Mouse (Mus musculus) CD4-positive, CD25-positive, alpha-beta regulatory T cell (primary cell): ENCODE results near the gene Brcc3. TPM values are rescaled to one million over a fixed set of nuclear protein-coding genes. Genes with fewer than 3 reads are reported as not detected.

Experiments
- polyA plus RNA-seq: library from polyadenylated mRNA; unstranded; fragments of 100-300 nt; shearing (Covaris generic); gene quantifications from one replicate; pipeline ENCODE4 v1.2.1, GENCODE M21; 2017

Brcc3 gene
- polyA plus RNA-seq: 59.1 TPM

DNA sequence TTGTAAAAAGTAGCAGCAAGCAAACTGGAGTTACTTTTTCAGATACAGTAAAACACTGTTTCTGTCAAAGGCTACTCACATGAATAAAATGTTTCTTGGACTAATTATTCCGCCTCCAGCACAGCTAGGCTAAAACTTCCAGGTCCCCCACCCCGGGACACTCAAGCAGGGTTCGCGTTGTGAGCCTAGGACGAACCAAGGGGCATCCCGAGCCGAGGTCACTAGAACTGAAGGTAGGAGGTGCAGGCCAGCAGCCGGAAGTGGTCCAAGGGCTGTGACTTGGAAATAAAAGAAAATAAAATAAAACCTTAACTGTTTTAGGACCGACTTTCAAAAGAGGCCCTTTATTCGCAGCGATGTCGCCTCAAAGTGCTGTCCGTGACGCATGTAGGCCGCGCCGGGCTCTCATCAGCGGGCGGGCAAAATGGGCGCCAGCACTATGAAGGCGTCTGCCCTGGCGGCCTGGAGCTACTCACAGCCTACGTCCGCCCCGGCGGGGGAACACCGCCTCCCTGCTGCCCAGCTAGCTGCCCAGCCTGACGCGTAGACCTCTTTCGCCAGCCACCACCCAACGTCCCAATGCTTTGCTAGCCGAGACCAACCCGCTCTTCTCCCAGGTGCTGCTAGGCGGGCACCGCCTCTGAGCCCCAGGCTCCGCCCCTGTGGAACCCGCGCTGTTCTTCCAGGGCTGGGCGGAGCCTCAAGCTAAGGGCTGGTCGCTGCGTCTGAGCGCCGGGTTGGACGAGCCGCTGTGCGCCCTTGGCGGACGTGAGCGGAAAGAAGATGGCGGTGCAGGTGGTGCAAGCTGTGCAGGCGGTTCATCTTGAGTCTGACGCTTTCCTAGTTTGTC, at the start of gene Brcc3, which contains the start of the genes Cmc4 and Mtcp1:
TSS of gene Brcc3 (plus strand) at position 693 of the 850 bp plus-strand sequence.
TSS of gene Cmc4 (minus strand) at position 649 of the 850 bp plus-strand sequence.
TSS of gene Mtcp1 (minus strand) at position 653 of the 850 bp plus-strand sequence.

DNA sequence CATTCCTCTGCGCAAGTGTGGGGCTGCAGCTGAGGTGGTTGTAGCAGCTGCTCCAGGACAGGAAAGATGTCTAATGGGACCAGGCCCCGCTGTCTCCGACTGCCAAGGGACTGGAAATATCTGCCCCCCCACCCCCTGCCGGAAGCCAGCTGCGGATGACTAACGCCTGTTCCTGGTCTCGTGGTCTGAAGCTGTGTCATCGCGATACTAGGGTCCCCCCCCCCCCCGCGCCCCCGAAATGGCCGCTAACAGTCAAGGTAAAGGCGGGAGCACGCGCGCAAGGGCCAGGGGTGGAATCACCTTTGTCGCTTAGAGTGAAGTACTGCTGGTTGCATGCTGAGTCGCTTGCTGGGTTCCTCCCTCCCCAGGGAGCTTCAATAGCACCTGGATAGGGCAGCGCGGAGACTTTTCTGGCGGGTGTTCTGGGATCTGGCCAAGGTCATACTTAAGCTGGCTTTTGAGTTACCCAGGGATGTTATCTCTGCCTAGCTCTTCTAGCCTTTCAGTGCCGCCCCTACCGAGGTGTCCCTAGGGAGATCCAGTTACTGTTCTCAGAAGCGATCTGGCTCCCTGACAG, 34.1 kb upstream of the Brcc3 start, which contains the start of the genes Fundc2 and F8:
TSS of gene Fundc2 (plus strand) at position 205 of the 577 bp plus-strand sequence.
TSS of gene F8 (minus strand) at position 421 of the 577 bp plus-strand sequence.

Other genes with a start within 250 kb of the Brcc3 start
- gene Fundc2, start 34.2 kb upstream of the Brcc3 start, polyA plus RNA-seq: 55.0 TPM
- 0.49 TPM for gene F8, start 34.0 kb upstream of the Brcc3 start, polyA plus RNA-seq
- gene Cmc4, start within 50 bp of the Brcc3 start, polyA plus RNA-seq: 16.7 TPM
- gene Mtcp1, start within 50 bp of the Brcc3 start, polyA plus RNA-seq: 10.4 TPM
- 129 TPM for gene Vbp1, start 97.7 kb downstream of the Brcc3 start, polyA plus RNA-seq
- gene Rab39b, start 161.6 kb downstream of the Brcc3 start, polyA plus RNA-seq: 0.73 TPM